18 mouse cellular contexts compared by ENCODE assay signal in genomic region chr5:81776746-81777145, GRCm38 (mm10).
DNase-seq lines count a peak whose midpoint lies in the region; ATAC-seq and TF ChIP-seq lines count a peak whose summit lies in the region.
"Had no signal": no experiment of that assay in that cellular context is flagged by ENCODE, and none has a peak within 500 bp of the region (broad histone marks: within the 10 kb centered on the region; RNA-seq: fewer than 3 reads in every experiment).

No protein-coding gene starts in this region.

- H3K27ac ChIP-seq in hindbrain, embryonic 16.5 days (ENCODE audit: low read depth, low read length), result no peak overlapping the region
- H3K27ac ChIP-seq in hindbrain, embryonic 13.5 days, result no peak overlapping the region
- H3K27ac ChIP-seq in neural tube, embryonic 13.5 days (replicated peaks), result no peak overlapping the region
- no peak overlapping the region for H3K27ac ChIP-seq in stomach, postnatal 0 days (replicated peaks)
- H3K27ac ChIP-seq: embryonic facial prominence, embryonic 13.5 days; forebrain, embryonic 12.5 days; gastrocnemius, adult 2 months; intestine, embryonic 15.5 days had no signal

- ATAC-seq in hindbrain, embryonic 16.5 days, result 0 out of 2 replicates have a peak, but pooled peaks have one; percentile 56
- ATAC-seq in hindbrain, embryonic 13.5 days (ENCODE audit: low FRiP score), result no peak
- peak; percentile 63; the same call in 1 of the 2 replicates for ATAC-seq in neural tube, embryonic 13.5 days (ENCODE audit: low read depth)
- no peak for ATAC-seq in stomach, postnatal 0 days (ENCODE audit: low FRiP score, low TSS enrichment)
- ATAC-seq: intestine, embryonic 15.5 days had no signal

- H3K4me1 ChIP-seq in hindbrain, embryonic 16.5 days (ENCODE audit: control insufficient read depth, insufficient read depth, low read depth, low read length), result no peaks in the 10 kb centered on the region
- peaks cover 4% of the 10 kb centered on the region; the same call in 1 of the 2 replicates for H3K4me1 ChIP-seq in hindbrain, embryonic 13.5 days (replicated peaks)
- H3K4me1 ChIP-seq in neural tube, embryonic 13.5 days (replicated peaks), result peaks cover 11% of the 10 kb centered on the region
- H3K4me1 ChIP-seq in stomach, postnatal 0 days (replicated peaks; ENCODE audit: control insufficient read depth, insufficient read depth), result no peaks in the 10 kb centered on the region
- H3K4me1 ChIP-seq: embryonic facial prominence, embryonic 13.5 days; forebrain, embryonic 12.5 days; heart, embryonic 12.5 days; intestine, embryonic 15.5 days had no signal

- no peak for TF ChIP-seq CTCF in stomach, postnatal 0 days (IDR thresholded peaks at IDR 0.05; ENCODE audit: low read depth)

- H3K9me3 ChIP-seq in hindbrain, embryonic 16.5 days (ENCODE audit: control insufficient read depth, low read length), result no peaks in the 10 kb centered on the region
- H3K9me3 ChIP-seq in hindbrain, embryonic 13.5 days, result no peaks in the 10 kb centered on the region
- no peaks in the 10 kb centered on the region for H3K9me3 ChIP-seq in neural tube, embryonic 13.5 days
- H3K9me3 ChIP-seq in stomach, postnatal 0 days (ENCODE audit: control insufficient read depth, low read length), result no peaks in the 10 kb centered on the region
- H3K9me3 ChIP-seq: embryonic facial prominence, embryonic 13.5 days; forebrain, embryonic 12.5 days; heart, embryonic 12.5 days; intestine, embryonic 15.5 days had no signal

- no peak overlapping the region for H3K9ac ChIP-seq in hindbrain, embryonic 16.5 days (ENCODE audit: low read depth, low read length)
- no peak overlapping the region for H3K9ac ChIP-seq in hindbrain, embryonic 13.5 days
- no peak overlapping the region for H3K9ac ChIP-seq in neural tube, embryonic 13.5 days
- H3K9ac ChIP-seq in stomach, postnatal 0 days (ENCODE audit: low read length), result no peak overlapping the region
- H3K9ac ChIP-seq: embryonic facial prominence, embryonic 13.5 days; forebrain, embryonic 12.5 days; heart, embryonic 12.5 days; intestine, embryonic 15.5 days had no signal

- H3K4me2 ChIP-seq in hindbrain, embryonic 16.5 days (ENCODE audit: low read length), result no peak overlapping the region
- no peak overlapping the region for H3K4me2 ChIP-seq in hindbrain, embryonic 13.5 days
- H3K4me2 ChIP-seq in neural tube, embryonic 13.5 days, result no peak overlapping the region
- no peak overlapping the region for H3K4me2 ChIP-seq in stomach, postnatal 0 days (replicated peaks; ENCODE audit: low read depth)
- H3K4me2 ChIP-seq: embryonic facial prominence, embryonic 13.5 days; forebrain, embryonic 12.5 days; heart, embryonic 12.5 days; intestine, embryonic 15.5 days had no signal

- no peaks in the 10 kb centered on the region for H3K36me3 ChIP-seq in hindbrain, embryonic 16.5 days (ENCODE audit: control insufficient read depth, insufficient read depth, low read length)
- H3K36me3 ChIP-seq in hindbrain, embryonic 13.5 days, result no peaks in the 10 kb centered on the region
- H3K36me3 ChIP-seq in neural tube, embryonic 13.5 days, result no peaks in the 10 kb centered on the region
- no peaks in the 10 kb centered on the region for H3K36me3 ChIP-seq in stomach, postnatal 0 days (ENCODE audit: control insufficient read depth, insufficient read depth, low read length)
- H3K36me3 ChIP-seq: embryonic facial prominence, embryonic 13.5 days; forebrain, embryonic 12.5 days; heart, embryonic 12.5 days; intestine, embryonic 15.5 days had no signal

- peak; percentile 45 for DNase-seq in retina, postnatal 1 day
- DNase-seq in retina, embryonic 14.5 days (ENCODE audit: low spot score), result no peak
- no peak for DNase-seq in ovary, postnatal 36 days (ENCODE audit: low spot score)
- DNase-seq in stomach, postnatal 0 days (ENCODE audit: low spot score), result no peak
- DNase-seq: adrenal gland, adult 8-10 months; adrenal gland, postnatal 36 days; cerebellum, adult 11 months; cerebellum, adult 8-10 months; cerebellum, postnatal 25 days; gastrocnemius, adult 2 months; gastrocnemius, postnatal 25 days had no signal

- TF ChIP-seq EP300 in stomach, postnatal 0 days (optimal IDR thresholded peaks at IDR 0.05), result no peak

- no peak overlapping the region for H3K4me3 ChIP-seq in hindbrain, embryonic 16.5 days (ENCODE audit: low read length)
- no peak overlapping the region for H3K4me3 ChIP-seq in hindbrain, embryonic 13.5 days
- H3K4me3 ChIP-seq in neural tube, embryonic 13.5 days, result no peak overlapping the region
- H3K4me3 ChIP-seq in stomach, postnatal 0 days (ENCODE audit: low read depth, low read length), result no peak overlapping the region
- H3K4me3 ChIP-seq: embryonic facial prominence, embryonic 13.5 days; forebrain, embryonic 12.5 days; gastrocnemius, adult 2 months; heart, embryonic 12.5 days; intestine, embryonic 15.5 days had no signal

- WGBS in hindbrain, embryonic 16.5 days, result 38% methylated on average over 5 of the region's 5 CpGs
- 29% methylated on average over 5 of the region's 5 CpGs for WGBS in hindbrain, embryonic 13.5 days
- 24% methylated on average over 5 of the region's 5 CpGs for WGBS in neural tube, embryonic 13.5 days
- WGBS in stomach, postnatal 0 days, result 80% methylated on average over 5 of the region's 5 CpGs

- no peaks in the 10 kb centered on the region for H3K27me3 ChIP-seq in hindbrain, embryonic 16.5 days (replicated peaks; ENCODE audit: control insufficient read depth, insufficient read depth, low read length)
- no peaks in the 10 kb centered on the region for H3K27me3 ChIP-seq in hindbrain, embryonic 13.5 days
- no peaks in the 10 kb centered on the region for H3K27me3 ChIP-seq in neural tube, embryonic 13.5 days
- no peaks in the 10 kb centered on the region for H3K27me3 ChIP-seq in stomach, postnatal 0 days (ENCODE audit: control insufficient read depth, insufficient read depth, low read length)
- H3K27me3 ChIP-seq: embryonic facial prominence, embryonic 13.5 days; forebrain, embryonic 12.5 days; heart, embryonic 12.5 days; intestine, embryonic 15.5 days had no signal

Comparison
In these comparisons a context has a peak if more than half of its experiments do, and no peak if none do; other contexts are left out.
1. ATAC-seq: peak in hindbrain, embryonic 16.5 days (single experiment) and neural tube, embryonic 13.5 days (single experiment); none in hindbrain, embryonic 13.5 days (single experiment) and stomach, postnatal 0 days (single experiment).